Mouse (Mus musculus) heart, adult 18-20 months (tissue): ENCODE measurements around the gene Tmem178b. TPM values are rescaled to one million over a fixed set of nuclear protein-coding genes. Genes with fewer than 3 reads are reported as not detected.
A peak's percentile ranks its signal among the peaks of the same experiment; 100 is the strongest.

Experiments
- DNase-seq, 2 experiments: peaks; one replicate each; pipeline ENCODE4 v3.0.0; 2021 to 2022; ENCODE audit warnings: mixed read lengths in 1 of 2
- total RNA-seq, 2 experiments: library from RNA; stranded (reverse); gene quantifications; 2 replicates each; pipeline ENCODE4 v1.2.3; 2021

Gene Tmem178b
- total RNA-seq, 2 experiments from 2014 or later = 0.42 to 0.90 TPM

GRCm38 (mm10) chr6:39919011-39919709 lies 46.1 kb downstream of the Tmem178b start:
- DNase-seq = no peak

- no peak for DNase-seq
These were observed 53.4 kb downstream of the Tmem178b start for GRCm38 (mm10) chr6:39926442-39926841.

GRCm38 (mm10) chr6:39936590-39936989 lies 63.5 kb downstream of the Tmem178b start:
- DNase-seq = no peak

GRCm38 (mm10) chr6:39940920-39941319 lies 67.8 kb downstream of the Tmem178b start:
- DNase-seq = no peak

- DNase-seq = no peak
These were observed 71.8 kb downstream of the Tmem178b start for GRCm38 (mm10) chr6:39944854-39945253.

- no peak for DNase-seq
These were observed 72.8 kb downstream of the Tmem178b start for GRCm38 (mm10) chr6:39945670-39946440.

- no peak for DNase-seq
These were observed 73.5 kb downstream of the Tmem178b start for GRCm38 (mm10) chr6:39946601-39947000.

- DNase-seq = no peak
These were observed 80.9 kb downstream of the Tmem178b start for GRCm38 (mm10) chr6:39953951-39954350.

GRCm38 (mm10) chr6:39955211-39955610 lies 82.1 kb downstream of the Tmem178b start:
- DNase-seq = no peak

- no peak for DNase-seq
These were observed 91.5 kb downstream of the Tmem178b start for GRCm38 (mm10) chr6:39964606-39965005.

GRCm38 (mm10) chr6:39970281-39970680 lies 97.2 kb downstream of the Tmem178b start:
- DNase-seq = no peak

GRCm38 (mm10) chr6:39978942-39979341 lies 105.9 kb downstream of the Tmem178b start:
- DNase-seq = no peak

GRCm38 (mm10) chr6:39990772-39991171 lies 117.7 kb downstream of the Tmem178b start:
- DNase-seq = no peak

GRCm38 (mm10) chr6:39991922-39992321 lies 118.9 kb downstream of the Tmem178b start:
- DNase-seq = no peak

- no peak for DNase-seq
These were observed 133.1 kb downstream of the Tmem178b start for GRCm38 (mm10) chr6:40006006-40006765.

- no peak for DNase-seq
These were observed 135.3 kb downstream of the Tmem178b start for GRCm38 (mm10) chr6:40008166-40008907.

GRCm38 (mm10) chr6:40009718-40010117 lies 136.6 kb downstream of the Tmem178b start:
- no peak for DNase-seq

GRCm38 (mm10) chr6:40011066-40011465 lies 138.0 kb downstream of the Tmem178b start:
- DNase-seq = no peak

- DNase-seq = peak; percentile 10 to 14
These were observed 138.5 kb downstream of the Tmem178b start for GRCm38 (mm10) chr6:40011609-40012008.

- DNase-seq = no peak
These were observed 140.3 kb downstream of the Tmem178b start for GRCm38 (mm10) chr6:40013407-40013806.

- DNase-seq = no peak
These were observed 142.1 kb downstream of the Tmem178b start for GRCm38 (mm10) chr6:40015185-40015584.
